Mouse (Mus musculus) intestine, embryonic 15.5 days (tissue): ENCODE measurements around the gene C2cd4d. TPM values are rescaled to one million over a fixed set of nuclear protein-coding genes. Genes with fewer than 3 reads are reported as not detected.

ENCODE experiments used
- ATAC-seq: fragments of 200-750 bp; cut with Nextera tagmentation; 2 replicates; pipeline ENCODE4 v1.8.0; 2017; ENCODE audit warnings: moderate TSS enrichment, moderate library complexity
- H3K27ac ChIP-seq: fragments of 300-500 bp; sonication (generic); 2 replicates; pipeline ENCODE4 v1.5.1; 2015; ENCODE audit warnings: mild to moderate bottlenecking, inconsistent platforms
- H3K27me3 ChIP-seq: fragments of 300-500 bp; sonication (generic); replicated peaks from 2 replicates; pipeline ENCODE4 v1.6.1; 2015; ENCODE audit warnings: inconsistent platforms
- H3K36me3 ChIP-seq: fragments of 300-500 bp; sonication (generic); 2 replicates; pipeline ENCODE4 v1.6.1; 2015; ENCODE audit warnings: inconsistent platforms
- H3K4me1 ChIP-seq: fragments of 300-500 bp; sonication (generic); replicated peaks from 2 replicates; pipeline ENCODE4 v1.6.1; 2015; ENCODE audit warnings: inconsistent platforms
- H3K4me2 ChIP-seq: fragments of 300-500 bp; sonication (generic); replicated peaks from 2 replicates; pipeline ENCODE4 v1.6.1; 2015; ENCODE audit warnings: mild to moderate bottlenecking, inconsistent platforms
- H3K4me3 ChIP-seq: fragments of 300-500 bp; sonication (generic); replicated peaks from 2 replicates; pipeline ENCODE4 v1.5.1; 2015; ENCODE audit warnings: inconsistent platforms
- H3K9ac ChIP-seq: fragments of 300-500 bp; sonication (generic); 2 replicates; pipeline ENCODE4 v1.6.1; 2015; ENCODE audit warnings: inconsistent platforms
- H3K9me3 ChIP-seq: fragments of 300-500 bp; sonication (generic); 2 replicates; pipeline ENCODE4 v1.6.1; 2016; ENCODE audit warnings: inconsistent platforms
- WGBS: fragments of 180-500 bp; shearing (Covaris S2); methylation state at CpG from one replicate; pipeline ENCODE4 v1.1.7; 2015; 5-methylcytosine and 5-hydroxymethylcytosine counted together
- polyA plus RNA-seq: library from polyadenylated mRNA; unstranded; fragments of >200 nt; fragmentation: Nextera tagmentation; extraction: Ambion mirVana; gene quantifications from 2 replicates; pipeline ENCODE4 v1.2.1, GENCODE M21; 2015

C2cd4d gene
- polyA plus RNA-seq, 1 experiment from 2014 or later: 0.59 TPM

DNA sequence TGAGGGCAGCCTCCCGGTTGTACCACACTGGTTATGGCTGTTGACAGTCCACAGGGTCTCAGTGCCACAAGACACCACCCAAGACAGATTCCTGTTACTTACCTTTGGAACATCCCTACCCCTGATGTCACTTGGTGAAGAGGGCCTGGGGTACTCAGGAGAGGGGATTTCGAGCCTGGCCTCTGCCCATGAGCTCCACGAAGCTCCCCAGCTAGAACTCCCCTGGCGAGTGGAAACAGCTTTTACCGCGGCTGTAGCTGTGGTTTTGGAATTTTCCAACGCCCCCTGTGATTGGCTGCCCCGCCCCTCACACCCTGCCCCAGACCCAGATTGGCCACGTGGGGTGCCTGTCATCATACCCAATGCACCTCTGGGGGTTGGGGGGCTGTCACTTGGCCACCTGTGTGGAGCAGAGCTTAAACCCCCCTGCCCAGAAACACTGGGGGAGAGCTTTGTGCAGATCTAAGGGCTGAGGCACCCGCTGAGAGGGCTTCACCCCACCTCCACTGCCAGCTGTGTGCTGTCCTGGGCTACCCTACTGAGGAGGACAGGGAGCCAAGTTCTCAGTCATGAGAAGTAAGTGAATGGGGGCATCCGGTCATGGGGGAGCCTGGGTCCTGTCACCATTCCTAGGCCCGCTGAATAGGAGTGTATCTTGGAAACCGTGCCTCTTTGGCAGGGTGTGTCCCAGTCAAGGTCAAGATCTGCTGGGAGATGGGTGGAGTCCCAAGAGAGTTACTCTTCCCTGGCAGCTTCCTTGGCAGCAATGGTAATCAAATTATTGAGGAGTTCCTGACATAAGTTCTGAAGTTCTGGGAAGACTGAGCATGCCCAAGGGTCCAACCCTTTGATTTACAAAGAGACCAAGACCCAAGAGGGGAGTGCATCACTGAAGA is 15.0 kb downstream of the C2cd4d start:
- H3K36me3 ChIP-seq: no peaks in the 10 kb centered on the region
- H3K4me2 ChIP-seq: no peak overlapping the region
- no peak overlapping the region for H3K27ac ChIP-seq
- H3K9me3 ChIP-seq: no peaks in the 10 kb centered on the region
- H3K4me3 ChIP-seq: no peak overlapping the region
- peaks cover 17% of the 10 kb centered on the region for H3K4me1 ChIP-seq
- ATAC-seq: no peak
- H3K9ac ChIP-seq: no peak overlapping the region
- 0 out of 2 replicates have a peak, but pooled peaks cover 3% of the 10 kb centered on the region for H3K27me3 ChIP-seq
- WGBS: 13% methylated on average over 13 of the region's 13 CpGs

DNA sequence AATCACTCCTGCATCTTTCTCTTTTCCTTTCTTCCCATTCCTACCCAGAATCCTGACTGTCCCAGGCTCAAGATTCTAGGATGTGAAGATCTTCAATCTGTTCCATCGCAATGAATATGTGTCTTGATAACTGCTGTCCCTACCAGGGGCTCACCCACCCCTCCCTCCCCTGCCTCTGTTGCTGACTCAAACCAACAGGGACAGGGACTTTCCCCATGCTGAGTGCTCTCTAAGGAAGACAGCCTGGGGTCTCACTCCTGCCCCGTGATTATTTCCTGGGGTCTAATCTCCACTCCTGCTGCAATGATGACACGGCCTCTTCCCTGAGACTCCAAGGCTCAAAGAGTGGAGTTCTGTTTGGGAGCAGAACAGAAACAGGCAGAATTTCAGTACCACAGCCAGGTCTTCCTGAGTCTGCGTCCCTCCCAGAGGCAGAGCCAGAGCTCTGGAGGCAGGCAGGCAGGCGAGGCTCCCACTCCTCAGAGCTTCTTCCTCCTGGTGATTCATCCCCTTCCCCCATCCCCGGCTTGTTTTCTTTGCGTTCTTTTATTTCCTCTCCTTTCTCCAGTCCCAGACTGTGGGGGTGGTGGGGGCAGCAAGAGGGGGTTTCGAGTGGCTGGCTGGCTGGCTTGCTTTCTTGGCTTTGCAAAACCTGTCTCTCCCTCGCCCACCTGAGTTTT is 17.7 kb downstream of the C2cd4d start:
- Histone ChIP-seq H3K36me3 (no peaks in the 10 kb centered on the region), H3K27me3 (0 out of 2 replicates have a peak, but pooled peaks cover 3% of the 10 kb centered on the region), H3K4me2 (no peak overlapping the region), H3K9me3 (no peaks in the 10 kb centered on the region), H3K9ac (no peak overlapping the region), H3K4me1 (no peaks in the 10 kb centered on the region; the same call in 1 of the 2 replicates), H3K27ac (no peak overlapping the region), H3K4me3 (no peak overlapping the region)
- 27% methylated on average over 9 of the region's 9 CpGs for WGBS
- ATAC-seq: no peak

GRCm38 (mm10) chr3:94382308-94382707 is 20.1 kb downstream of the C2cd4d start:
- no peaks in the 10 kb centered on the region; the same call in 1 of the 2 replicates for H3K4me1 ChIP-seq
- H3K9me3 ChIP-seq: no peaks in the 10 kb centered on the region
- 71% methylated on average over 5 of the region's 5 CpGs for WGBS
- no peak for ATAC-seq
- no peaks in the 10 kb centered on the region for H3K36me3 ChIP-seq
- no peak overlapping the region for H3K27ac ChIP-seq
- H3K4me3 ChIP-seq: no peak overlapping the region
- H3K9ac ChIP-seq: no peak overlapping the region
- H3K27me3 ChIP-seq: no peaks in the 10 kb centered on the region
- H3K4me2 ChIP-seq: no peak overlapping the region

DNA sequence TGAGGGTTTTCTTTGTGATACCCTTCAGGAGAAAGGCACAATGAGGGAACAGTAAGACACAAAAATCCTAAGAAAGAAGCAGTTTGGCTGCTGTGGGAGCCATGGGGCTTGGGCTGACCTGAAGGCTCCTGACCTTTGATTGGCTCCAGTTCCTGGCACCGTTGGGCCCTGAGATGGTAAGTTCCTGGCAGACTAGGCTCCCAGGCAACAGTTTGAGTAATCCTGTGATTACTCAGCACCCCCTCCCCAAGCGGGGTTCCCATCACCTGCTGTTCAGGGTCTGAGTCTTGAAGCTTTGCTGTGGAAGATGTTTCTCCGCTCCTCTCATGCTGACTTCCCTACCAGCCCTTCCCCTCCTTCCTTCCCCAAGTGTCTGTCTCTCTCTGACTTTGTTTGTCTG is 21.2 kb downstream of the C2cd4d start:
- H3K4me3 ChIP-seq: no peak overlapping the region
- WGBS: 63% methylated on average over 3 of the region's 3 CpGs
- H3K36me3 ChIP-seq: no peaks in the 10 kb centered on the region
- H3K4me2 ChIP-seq: no peak overlapping the region
- H3K4me1 ChIP-seq: no peaks in the 10 kb centered on the region; the same call in 1 of the 2 replicates
- no peaks in the 10 kb centered on the region for H3K9me3 ChIP-seq
- H3K27ac ChIP-seq: no peak overlapping the region
- no peak overlapping the region for H3K9ac ChIP-seq
- ATAC-seq: no peak
- no peaks in the 10 kb centered on the region for H3K27me3 ChIP-seq

GRCm38 (mm10) chr3:94386671-94387070 is 24.4 kb downstream of the C2cd4d start:
- no peak for ATAC-seq

GRCm38 (mm10) chr3:94387391-94387790 is 25.2 kb downstream of the C2cd4d start:
- no peaks in the 10 kb centered on the region for H3K9me3 ChIP-seq
- no peak overlapping the region for H3K9ac ChIP-seq
- H3K27me3 ChIP-seq: no peaks in the 10 kb centered on the region; the same call in 1 of the 2 replicates
- no peaks in the 10 kb centered on the region for H3K4me1 ChIP-seq
- H3K36me3 ChIP-seq: no peaks in the 10 kb centered on the region
- 89% methylated on average over 10 of the region's 10 CpGs for WGBS
- no peak for ATAC-seq
- H3K4me3 ChIP-seq: no peak overlapping the region
- H3K4me2 ChIP-seq: no peak overlapping the region
- H3K27ac ChIP-seq: no peak overlapping the region

More at GRCm38 (mm10) chr3:94386671-94387070, 24.4 kb downstream of the C2cd4d start:
- Histone ChIP-seq H3K36me3 (no peaks in the 10 kb centered on the region), H3K4me1 (no peaks in the 10 kb centered on the region), H3K4me3 (no peak overlapping the region), H3K9ac (no peak overlapping the region), H3K4me2 (no peak overlapping the region), H3K27me3 (no peaks in the 10 kb centered on the region; the same call in 1 of the 2 replicates), H3K9me3 (no peaks in the 10 kb centered on the region), H3K27ac (no peak overlapping the region)
- 55% methylated on average over 4 of the region's 4 CpGs for WGBS

- no peak for ATAC-seq
- H3K27me3 ChIP-seq: no peaks in the 10 kb centered on the region; the same call in 1 of the 2 replicates
- no peak overlapping the region for H3K27ac ChIP-seq
- no peaks in the 10 kb centered on the region for H3K4me1 ChIP-seq
- no peaks in the 10 kb centered on the region for H3K9me3 ChIP-seq
- WGBS: 80% methylated on average over 5 of the region's 5 CpGs
- H3K9ac ChIP-seq: no peak overlapping the region
- H3K36me3 ChIP-seq: no peaks in the 10 kb centered on the region
- H3K4me3 ChIP-seq: no peak overlapping the region
- no peak overlapping the region for H3K4me2 ChIP-seq
Measured at GRCm38 (mm10) chr3:94388047-94388446, 25.8 kb downstream of the C2cd4d start.

DNA sequence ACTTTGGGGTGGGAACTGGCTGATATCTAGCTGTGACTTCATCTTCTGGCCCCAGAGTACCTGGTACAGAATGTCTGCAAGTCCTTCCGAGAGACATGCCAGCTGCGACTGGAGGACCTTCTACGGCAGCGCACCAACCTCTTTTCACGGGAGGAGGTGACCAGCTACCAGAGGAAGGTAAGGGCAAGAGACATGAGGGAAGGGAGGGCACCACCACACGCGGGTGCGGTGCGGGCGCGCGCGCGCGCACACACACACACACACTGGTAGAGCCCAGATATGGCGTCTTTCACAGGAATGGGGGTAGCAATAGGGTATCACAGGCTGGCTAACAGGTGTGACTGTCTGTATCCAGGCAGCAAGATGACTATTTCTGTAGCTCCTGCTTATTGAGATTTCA is 27.2 kb downstream of the C2cd4d start:
- 93% methylated on average over 16 of the region's 16 CpGs for WGBS
- no peaks in the 10 kb centered on the region; the same call in 1 of the 2 replicates for H3K27me3 ChIP-seq
- H3K9ac ChIP-seq: no peak overlapping the region
- H3K4me1 ChIP-seq: no peaks in the 10 kb centered on the region
- H3K36me3 ChIP-seq: no peaks in the 10 kb centered on the region
- no peak overlapping the region for H3K4me3 ChIP-seq
- no peak overlapping the region for H3K4me2 ChIP-seq
- no peaks in the 10 kb centered on the region for H3K9me3 ChIP-seq
- H3K27ac ChIP-seq: no peak overlapping the region
- ATAC-seq: no peak

- no peak overlapping the region for H3K9ac ChIP-seq
- no peak for ATAC-seq
- no peak overlapping the region for H3K4me3 ChIP-seq
- no peak overlapping the region for H3K4me2 ChIP-seq
- no peaks in the 10 kb centered on the region for H3K4me1 ChIP-seq
- H3K27me3 ChIP-seq: no peaks in the 10 kb centered on the region; the same call in 1 of the 2 replicates
- H3K9me3 ChIP-seq: no peaks in the 10 kb centered on the region
- WGBS: 77% methylated on average over 5 of the region's 5 CpGs
- H3K27ac ChIP-seq: no peak overlapping the region
- H3K36me3 ChIP-seq: no peaks in the 10 kb centered on the region
Measured at GRCm38 (mm10) chr3:94391001-94391400, 28.8 kb downstream of the C2cd4d start.

GRCm38 (mm10) chr3:94392128-94392527 is 29.9 kb downstream of the C2cd4d start:
- no peaks in the 10 kb centered on the region for H3K9me3 ChIP-seq
- H3K4me1 ChIP-seq: no peaks in the 10 kb centered on the region
- no peak overlapping the region for H3K9ac ChIP-seq
- H3K27me3 ChIP-seq: peaks cover 6% of the 10 kb centered on the region
- no peak overlapping the region for H3K4me3 ChIP-seq
- ATAC-seq: no peak
- H3K27ac ChIP-seq: no peak overlapping the region
- H3K36me3 ChIP-seq: no peaks in the 10 kb centered on the region
- WGBS: 76% methylated on average over 2 of the region's 2 CpGs
- no peak overlapping the region for H3K4me2 ChIP-seq

- no peak overlapping the region for H3K27ac ChIP-seq
- no peaks in the 10 kb centered on the region for H3K36me3 ChIP-seq
- H3K4me2 ChIP-seq: no peak overlapping the region
- H3K27me3 ChIP-seq: peaks cover 12% of the 10 kb centered on the region
- WGBS: 60% methylated on average over 4 of the region's 4 CpGs
- H3K4me1 ChIP-seq: no peaks in the 10 kb centered on the region
- no peak overlapping the region for H3K9ac ChIP-seq
- H3K9me3 ChIP-seq: no peaks in the 10 kb centered on the region
- no peak for ATAC-seq
- H3K4me3 ChIP-seq: no peak overlapping the region
Measured at GRCm38 (mm10) chr3:94393049-94393448, 30.8 kb downstream of the C2cd4d start.

DNA sequence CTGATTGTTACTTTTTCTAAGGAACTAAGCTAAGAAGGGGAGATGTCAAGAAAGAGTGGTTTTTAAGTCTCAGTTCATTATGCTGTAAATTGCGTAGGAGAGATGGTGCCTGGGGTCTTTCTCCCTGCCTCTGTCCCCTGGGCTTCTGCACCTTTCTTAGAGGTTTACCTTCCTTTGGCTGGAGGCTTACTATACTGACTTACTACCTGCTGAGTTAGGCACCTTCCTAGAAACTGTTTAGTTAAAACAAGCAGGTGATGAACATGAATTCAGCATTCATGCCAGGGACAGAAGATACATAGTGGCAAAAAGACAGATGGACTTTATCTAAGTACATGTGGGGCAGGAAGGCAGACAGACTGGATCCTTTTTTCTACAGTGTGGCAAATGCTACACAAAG is 34.1 kb downstream of the C2cd4d start:
- 83% methylated on average over 1 of the region's 1 CpGs for WGBS
- Histone ChIP-seq H3K36me3 (no peaks in the 10 kb centered on the region), H3K9ac (no peak overlapping the region), H3K4me1 (0 out of 2 replicates have a peak, but pooled peaks cover 2% of the 10 kb centered on the region), H3K27ac (no peak overlapping the region), H3K9me3 (no peaks in the 10 kb centered on the region), H3K4me3 (no peak overlapping the region), H3K27me3 (peaks cover 32% of the 10 kb centered on the region), H3K4me2 (no peak overlapping the region)
- no peak for ATAC-seq
